Mouse (Mus musculus): ENCODE measurements at regions not wholly inside any gene's neighbourhood (a gene's known extent, or its start where the extent isn't known, plus 50 kb on each side); places are given as distances from the start of the nearest gene placed in this dataset.

DNA sequence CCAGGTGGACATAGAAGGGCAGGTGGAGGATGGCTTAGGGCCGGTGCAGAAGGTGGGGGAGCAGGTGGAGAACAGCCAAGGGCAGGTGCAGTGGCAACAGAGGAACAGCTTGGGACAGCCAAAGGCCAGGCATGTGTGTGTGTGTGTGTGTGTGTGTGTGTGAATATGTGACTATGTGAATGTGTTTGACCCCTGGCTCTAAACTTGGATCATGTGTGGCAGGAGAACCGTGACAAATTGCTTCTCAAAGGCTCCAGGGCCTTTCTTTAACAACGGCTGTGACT is 236.7 kb upstream of the Wscd1 start:
- no peak for DNase-seq (ENCODE audit: low read depth, low spot score)

DNA sequence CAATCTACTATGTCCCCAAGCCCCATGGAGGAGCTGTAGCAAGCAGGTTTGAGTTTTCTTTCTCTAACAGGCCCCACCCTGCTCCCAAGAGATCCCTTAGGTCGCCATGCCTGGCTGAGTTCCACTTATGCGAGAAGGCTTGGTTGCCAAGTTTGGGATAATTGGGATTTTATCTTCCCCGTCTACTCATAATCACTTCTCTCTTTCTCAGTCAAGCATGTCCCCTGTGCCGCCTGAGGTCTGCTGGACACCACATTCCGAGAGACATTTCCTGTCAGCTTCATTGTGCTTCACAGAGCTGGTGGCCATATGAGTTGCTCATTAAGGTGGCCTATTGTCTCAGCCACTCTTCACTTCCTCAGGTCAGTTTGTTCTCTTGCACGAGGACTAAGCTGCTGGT is 234.5 kb upstream of the Wscd1 start:
- no peak for DNase-seq (ENCODE audit: low read depth, low spot score)

DNA sequence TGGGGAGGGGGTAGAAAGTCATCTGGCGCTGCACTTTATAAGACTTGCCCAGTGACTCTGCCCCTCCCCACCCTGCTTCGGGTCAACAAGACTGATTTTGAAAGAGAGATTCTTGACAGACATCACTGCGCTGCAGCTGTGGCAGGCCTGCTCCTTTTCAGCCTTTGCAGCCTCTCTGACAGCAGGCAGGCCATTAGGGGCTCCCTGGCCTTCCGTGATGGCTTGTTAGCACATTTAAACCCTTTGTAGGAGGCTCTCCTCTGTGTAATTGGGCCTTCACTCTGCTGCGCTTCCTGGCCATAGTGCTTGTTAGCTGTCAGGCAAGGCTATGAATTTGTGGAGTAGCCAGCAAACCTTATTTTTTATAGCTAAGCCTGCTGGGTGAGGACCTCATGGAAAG is 232.3 kb upstream of the Wscd1 start:
- DNase-seq (ENCODE audit: low read depth, low spot score), result no peak

DNA sequence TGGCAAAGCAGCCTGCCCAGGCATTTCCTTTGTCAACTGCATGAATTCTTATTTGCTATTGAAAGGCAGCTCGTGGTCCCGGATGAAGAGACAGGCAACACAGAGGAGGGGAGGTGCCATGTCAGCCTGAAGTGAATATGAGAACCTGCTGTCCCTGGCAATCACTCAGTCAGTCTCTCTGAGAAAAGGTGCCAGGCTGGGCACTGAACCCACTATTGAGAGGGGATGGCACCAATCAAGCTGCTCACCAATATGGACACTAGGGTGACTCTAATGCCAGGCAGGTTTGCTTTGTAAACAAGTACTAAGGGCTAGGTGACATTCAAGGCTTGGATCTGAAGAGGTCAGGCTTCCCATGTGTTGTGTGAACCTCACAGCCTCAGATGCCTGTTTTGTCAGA is 222.0 kb upstream of the Wscd1 start:
- no peak for DNase-seq (ENCODE audit: low read depth, low spot score)

DNA sequence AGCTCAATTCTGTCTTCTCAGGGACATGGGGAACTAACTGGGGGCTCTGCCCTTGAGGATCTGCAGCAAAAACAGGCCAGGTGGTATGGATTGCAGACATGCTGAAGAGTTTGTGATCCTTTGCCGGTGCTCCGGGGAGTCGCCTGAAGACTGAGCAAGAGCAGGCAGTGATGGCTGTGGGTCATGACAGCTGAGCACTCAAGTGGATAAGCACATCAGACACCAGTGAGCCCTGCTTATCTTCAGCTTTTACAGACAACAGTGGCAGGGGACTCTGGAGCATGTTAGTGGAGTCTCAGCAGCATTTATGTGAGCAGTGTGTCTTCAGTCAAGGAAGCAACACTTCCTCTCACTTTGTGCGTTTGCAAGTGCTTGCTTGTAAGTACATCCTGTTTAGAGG is 221.1 kb upstream of the Wscd1 start:
- no peak for DNase-seq (ENCODE audit: low read depth, low spot score)

DNA sequence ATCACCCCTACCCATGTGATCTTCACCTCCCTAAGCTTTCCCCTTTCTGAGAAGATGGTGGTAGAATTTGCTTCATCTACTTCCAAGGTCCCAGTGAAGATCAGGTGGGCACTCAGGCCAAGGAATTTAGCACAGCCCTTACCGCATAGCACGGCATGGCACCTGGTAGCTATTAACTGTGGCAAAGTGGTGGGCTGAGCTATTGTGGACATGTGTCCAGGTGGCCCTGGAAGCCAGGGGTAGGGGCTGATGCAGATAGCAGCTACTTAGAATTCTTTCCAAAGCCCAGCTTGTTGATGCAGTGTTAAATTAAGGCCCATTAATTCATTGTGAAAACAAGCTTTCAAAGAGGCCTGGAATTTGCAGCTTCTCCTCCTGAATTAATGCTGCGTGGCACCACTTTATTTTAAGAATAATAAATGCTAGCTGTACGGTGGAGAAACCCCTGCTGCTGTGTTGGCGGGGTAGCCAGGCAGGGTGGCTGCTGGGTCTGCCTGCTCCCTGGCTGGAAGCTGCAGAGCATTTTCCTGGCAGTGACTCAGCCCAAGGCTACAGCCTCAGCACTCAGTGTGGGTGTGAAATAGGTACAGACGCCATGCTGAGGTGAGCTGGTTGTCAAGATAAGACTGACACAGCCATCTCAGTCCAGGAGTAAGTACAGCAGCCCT is 208.4 kb upstream of the Wscd1 start:
- no peak for DNase-seq (ENCODE audit: low read depth, low spot score)

DNA sequence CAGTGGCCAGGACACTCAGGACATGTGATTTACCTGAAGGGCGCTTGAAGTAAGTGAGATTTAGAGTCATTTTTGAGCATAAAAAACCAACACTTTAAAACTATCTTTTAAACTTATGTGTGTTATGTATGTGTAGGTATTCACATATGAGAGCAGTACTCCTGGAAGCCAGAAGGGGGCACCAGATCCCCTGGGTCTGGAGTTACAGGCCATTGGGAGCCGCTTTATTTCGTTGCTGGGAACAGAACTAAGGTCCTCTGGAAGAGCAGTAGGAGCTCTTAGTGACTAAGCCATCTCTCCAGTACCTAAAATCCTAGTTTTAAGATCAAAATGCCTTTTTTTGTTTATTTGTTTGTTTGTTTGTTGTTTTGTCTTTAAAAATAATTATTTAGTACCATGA is 192.3 kb upstream of the Wscd1 start:
- DNase-seq (ENCODE audit: low read depth, low spot score), result peak; percentile 48

DNA sequence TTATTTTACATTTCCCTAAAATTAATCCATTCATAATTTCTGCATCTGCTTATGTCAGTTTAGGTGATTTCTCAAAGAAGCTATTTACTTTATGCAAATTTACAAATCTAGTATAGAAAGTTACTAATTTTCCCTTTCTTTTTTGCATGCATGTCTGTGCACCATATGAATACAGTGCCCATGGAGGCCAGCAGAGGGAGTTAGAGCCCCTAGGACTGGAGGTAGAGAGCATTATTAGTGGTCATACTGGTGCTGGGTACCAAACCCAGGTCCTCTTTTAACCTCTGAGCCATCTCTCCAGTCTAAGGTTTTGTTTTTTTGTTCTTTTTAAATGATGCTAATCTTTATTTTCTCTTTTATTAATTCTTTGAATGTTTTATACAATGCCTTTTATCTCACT is 184.9 kb upstream of the Wscd1 start:
- DNase-seq (ENCODE audit: low read depth, low spot score), result peak; percentile 39

DNA sequence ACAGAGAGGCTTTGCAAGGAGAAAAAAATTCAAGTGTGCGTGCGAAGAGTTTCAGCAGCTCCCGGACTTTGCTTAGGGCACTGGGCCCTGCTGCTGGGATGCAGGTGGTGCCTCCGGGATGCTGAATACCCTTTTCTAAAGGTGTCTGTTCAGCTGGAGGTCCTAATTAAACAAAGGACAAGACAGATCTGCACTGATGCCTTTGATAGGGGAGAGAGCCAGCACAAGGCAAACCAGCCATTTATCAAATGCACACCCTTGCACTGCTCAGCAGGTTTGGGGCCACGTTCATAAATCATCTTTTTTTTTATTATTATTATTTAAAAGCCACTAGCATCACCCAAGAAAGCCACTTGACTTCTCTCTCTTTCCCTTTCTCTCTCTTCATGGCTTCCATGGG is 172.9 kb upstream of the Wscd1 start:
- DNase-seq (ENCODE audit: low read depth, low spot score), result no peak

DNA sequence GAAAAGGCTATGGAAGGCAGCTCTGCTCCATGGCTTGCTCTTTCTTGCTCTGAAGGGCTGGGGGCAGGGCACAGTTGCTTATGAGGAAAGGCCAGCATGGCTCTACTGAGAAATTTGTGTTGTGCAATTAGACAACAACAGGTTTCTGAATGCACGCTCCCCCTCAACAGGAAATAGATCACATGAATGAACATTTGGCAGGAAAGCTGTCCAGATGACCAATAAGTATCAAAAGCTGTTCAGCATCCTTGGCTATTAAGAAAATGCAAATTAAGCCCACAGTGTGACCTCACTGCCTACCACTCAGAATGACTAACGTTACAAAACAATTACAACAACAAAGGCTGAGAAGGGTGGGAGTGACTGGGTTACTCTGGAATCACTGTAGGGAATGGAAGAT is 167.9 kb upstream of the Wscd1 start:
- peak; percentile 16 for DNase-seq (ENCODE audit: low read depth, low spot score)

DNA sequence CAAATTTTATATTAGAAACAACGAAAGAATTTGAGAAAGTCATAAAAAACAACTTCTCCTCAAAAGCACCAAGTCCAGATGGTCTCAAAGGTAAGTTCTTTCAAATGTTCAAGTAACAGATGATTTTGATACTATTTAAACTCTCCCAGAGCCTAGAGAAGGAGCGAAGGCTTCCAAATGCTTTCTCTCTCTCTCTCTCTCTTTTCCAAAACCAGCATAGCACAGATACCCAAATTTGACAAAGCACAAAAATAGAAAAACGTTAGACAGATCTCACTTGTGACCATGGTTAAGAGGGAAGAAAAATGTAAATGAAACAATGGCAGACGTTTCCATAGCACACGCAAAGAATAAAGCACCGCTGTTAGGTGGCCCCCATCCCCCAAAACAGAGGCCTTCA is 158.7 kb upstream of the Wscd1 start:
- DNase-seq (ENCODE audit: low read depth, low spot score), result no peak

DNA sequence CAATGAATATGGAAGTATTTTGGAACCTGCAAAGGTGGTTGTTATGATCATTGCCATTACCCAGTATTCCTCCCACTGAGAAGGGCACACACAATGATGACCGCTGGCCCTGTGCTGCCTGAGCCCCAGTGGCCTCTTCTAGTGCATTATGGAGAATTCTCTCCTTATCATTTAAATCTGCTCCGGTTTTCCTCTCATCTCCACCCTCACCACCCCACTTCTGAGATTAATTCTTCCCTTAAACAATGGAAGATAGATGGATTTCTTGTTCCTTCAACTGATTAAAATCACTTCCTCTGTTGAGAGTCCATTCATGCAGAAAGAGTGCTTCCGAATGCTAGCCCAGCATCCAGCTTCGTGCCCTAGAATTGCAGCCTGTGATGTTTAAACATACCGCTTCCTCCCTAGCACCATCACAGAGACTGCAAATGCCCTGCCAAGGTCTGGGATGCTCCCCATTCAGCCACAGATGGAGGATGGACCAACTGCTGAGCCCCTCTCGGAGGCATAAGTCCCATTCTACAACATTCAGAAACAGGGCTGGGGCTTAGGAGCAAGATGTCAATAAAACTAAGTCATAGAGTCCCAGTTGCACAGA is 155.4 kb upstream of the Wscd1 start:
- no peak for DNase-seq (ENCODE audit: low read depth, low spot score)

DNA sequence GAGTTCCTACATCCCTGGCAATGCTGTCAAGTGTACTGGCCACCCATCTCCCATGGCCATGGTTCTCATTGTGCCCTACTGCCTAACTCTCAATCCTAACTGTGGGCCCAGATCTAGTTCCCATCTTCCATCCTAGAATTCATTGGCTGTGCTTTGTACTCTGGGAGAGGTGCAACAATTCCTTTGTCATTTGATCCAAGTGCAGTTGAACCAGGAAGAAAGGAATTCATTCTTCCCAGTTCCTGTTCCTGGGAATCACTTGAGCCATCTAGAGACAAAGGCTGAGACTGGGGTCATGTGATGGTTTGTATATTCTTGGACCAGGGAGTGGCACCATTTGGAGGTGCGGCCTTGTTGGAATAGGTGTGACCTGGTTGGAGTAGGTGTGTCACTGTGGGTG is 152.0 kb upstream of the Wscd1 start:
- peak; percentile 92 for DNase-seq (ENCODE audit: low read depth, low spot score)

DNA sequence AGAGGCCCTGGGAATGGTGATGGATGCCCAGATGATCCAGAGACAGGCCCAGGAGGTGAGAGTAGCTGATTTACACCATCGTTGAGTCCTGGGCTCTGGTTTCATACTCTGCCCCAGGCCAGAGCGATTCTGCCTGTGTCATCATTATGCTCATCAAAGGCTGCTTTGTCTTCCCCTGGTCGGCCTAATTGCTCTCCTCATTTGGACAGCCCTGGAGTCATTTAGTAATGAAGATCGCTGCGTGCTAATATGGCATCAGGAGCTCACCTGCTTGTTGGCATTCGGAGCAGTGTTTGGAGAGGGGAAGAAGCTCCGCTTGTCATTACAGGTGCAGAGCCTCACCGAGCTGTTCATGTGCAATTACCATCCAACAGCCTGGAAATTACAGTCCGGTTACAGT is 138.9 kb upstream of the Wscd1 start:
- no peak for DNase-seq (ENCODE audit: low read depth, low spot score)

DNA sequence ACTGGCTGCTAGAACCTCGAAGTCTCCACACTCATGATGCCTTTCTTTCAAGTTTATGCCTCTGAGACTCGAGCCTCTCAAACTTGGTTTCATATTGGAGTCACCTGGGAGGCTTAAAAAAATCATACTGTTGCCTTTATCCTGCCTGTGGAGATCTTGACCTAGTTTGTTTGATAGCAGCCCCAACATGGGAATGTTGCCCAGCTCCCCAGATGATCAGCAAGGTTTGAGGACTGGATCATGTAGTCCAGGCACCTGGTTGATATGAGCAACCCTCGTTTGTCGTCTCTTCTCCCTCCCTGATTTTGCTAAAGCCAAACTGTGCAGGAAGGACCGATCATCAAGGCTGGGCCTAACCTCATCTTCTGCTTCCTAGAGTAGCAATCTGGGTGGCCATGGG is 134.2 kb upstream of the Wscd1 start:
- DNase-seq (ENCODE audit: low read depth, low spot score), result no peak

DNA sequence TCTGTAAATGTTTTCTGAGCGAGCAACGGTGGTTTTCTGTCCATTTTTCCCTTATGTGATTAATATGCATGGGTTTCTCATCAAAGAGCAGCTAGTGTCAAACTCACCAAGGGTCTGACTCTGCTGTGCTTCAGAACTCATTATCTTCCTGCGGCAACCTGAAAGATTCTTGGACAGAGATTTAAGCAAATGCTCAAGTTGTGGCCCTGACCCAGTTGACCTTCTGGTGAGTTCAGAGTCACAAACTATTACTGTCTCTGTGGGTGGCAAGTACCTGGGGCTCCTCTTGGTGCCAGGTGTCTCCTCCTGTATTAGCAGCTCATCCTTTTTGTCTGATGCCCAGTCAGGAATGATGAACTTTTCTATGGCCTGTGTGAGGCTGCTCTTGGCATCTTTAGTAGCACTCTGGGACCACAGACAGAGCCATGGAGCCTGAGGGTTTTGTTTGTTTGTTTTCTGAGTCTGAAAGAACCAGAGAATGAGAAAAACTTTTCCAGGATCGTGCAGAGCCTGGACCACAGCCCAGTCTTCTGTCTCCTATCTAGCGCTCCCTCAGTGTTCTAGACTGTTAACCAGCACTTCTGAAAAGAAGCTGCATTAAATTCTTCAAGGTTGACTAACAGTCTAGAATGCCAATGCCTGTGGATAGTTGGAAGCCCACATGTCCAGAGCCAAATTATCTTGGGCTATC is 124.1 kb upstream of the Wscd1 start:
- DNase-seq (ENCODE audit: low read depth, low spot score), result no peak

DNA sequence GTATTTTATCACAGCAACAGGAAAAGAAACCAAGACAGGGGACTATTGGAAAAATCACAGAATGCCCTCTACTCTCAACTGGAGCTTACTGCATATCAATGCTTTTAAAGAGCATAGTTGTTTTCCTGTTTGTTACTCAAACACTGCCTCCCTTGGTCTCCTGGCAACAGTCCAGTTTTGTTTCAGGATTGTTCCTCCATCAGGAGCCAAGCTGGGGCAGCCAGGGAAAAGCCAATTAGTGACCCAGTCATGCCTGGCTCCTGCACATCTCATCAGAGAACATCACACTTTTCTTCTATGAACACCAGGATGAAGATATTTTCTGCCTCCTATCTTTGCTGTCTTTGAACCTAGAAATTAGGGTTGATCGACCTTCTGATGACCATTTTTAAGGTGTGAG is 113.6 kb upstream of the Wscd1 start:
- no peak for DNase-seq (ENCODE audit: low read depth, low spot score)

DNA sequence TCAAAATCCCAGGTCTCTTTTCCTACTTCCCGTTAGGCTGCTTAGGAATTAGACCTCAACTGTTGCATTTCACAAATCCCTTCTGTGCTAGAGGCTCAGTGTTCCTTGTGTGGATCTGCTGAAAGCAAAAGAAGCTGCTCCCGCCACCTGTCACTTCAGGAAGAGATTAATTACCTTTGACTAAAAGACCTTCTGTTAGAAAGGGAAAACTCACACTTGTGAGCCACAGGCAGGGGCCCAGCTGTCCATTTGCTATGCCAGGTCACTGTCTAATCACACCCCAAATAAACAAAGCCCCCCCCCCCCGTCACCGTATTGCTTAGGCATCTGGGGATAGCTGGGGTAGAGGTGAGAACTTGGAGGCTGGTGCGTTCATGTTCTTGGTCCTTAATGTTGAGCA is 112.9 kb upstream of the Wscd1 start:
- no peak for DNase-seq (ENCODE audit: low read depth, low spot score)

DNA sequence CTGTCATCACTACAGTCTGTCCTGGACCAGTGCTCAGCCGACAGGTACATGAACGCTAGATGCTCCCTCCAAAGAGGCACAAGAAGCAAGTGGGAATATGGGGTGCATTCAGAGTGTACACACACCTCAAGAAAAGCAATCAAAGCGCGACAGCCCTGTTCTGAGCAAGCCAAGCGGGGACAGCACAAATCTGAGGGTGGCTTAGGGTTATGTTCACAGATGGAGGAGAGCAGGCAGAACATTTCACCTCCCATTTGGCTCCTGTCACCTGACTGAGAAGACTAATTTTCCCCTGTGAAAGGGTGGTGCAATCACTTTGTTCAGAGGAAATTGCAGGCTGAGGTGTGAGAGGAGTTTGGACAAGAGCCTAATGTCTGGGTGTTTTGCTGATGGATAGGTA is 106.8 kb upstream of the Wscd1 start:
- no peak for DNase-seq (ENCODE audit: low read depth, low spot score)

DNA sequence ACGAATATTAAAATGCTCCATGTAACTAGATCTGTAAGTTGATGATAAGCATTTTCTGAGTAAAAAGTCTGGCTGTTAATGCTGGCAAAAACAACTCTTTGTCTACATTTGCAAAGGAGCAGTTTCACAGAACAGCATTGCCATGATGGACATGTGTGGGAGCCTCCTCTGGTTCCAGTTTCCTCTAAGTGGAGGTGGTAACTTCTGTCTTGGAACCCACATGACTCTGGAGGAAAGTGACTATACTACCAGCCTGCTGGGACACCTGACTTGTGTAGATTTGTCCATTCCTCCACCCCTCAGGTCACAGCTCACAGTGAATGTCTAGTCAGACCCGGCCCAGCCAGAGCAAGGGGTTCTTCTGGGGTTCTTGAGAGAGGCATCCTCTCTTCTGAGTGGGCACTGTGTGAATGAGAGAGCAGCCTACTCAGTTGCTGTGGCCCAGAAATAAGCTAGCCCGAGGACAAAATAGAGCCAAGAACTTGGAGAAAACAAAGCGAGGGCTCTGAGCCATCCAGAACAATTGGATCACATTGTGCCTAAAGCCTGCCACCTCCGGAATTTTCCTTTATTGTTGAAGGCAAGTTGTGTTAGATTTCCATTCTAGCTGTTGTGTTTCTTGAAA is 97.9 kb upstream of the Wscd1 start:
- no peak for DNase-seq (ENCODE audit: low read depth, low spot score)

DNA sequence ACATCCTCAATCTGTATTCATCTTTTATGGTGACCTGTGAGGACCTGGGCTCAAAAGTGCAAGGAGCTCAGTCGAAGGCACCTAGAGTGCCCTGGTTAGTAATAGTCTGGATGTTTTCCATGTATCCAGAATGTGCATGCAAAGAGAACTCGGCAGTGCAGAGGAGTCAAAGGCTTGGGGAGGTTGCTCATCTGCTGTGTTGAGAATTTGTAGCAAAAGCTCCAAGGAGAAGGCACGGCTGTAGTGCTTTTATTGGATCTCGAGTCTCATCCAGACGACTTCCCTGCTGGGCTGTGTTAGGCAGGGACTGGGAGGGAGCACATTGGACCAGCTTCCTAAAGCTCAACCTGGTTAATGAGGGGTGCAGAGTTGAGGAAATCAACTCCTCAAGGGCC is 97.3 kb upstream of the Wscd1 start:
- DNase-seq (ENCODE audit: low read depth, low spot score), result no peak

DNA sequence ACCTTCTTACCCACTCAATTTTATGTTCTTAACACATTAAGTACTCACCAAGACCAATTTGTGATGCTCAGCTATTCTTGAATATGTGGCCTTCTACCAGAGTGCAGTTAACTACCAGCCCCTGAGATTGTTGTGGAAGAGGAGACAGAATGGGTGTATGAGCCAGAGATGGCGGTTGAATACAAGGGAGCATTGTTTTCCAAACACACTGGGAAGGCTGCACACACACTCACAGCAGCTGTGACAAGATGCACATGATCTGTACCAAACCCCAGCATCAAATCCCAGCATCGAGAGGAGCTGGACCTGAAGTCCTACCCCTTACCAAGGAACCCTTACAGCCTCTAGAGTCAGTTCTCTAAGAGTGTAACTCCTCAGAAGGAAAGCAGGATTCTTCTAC is 91.4 kb upstream of the Wscd1 start:
- no peak for DNase-seq (ENCODE audit: low read depth, low spot score)
